Mouse (Mus musculus) midbrain, embryonic 16.5 days (tissue): Measurements from ENCODE around the gene Sh3pxd2a. TPM values are rescaled to one million over a fixed set of nuclear protein-coding genes. Genes with fewer than 3 reads are reported as not detected.

Experiments
- ATAC-seq: fragments of 200-750 bp; cut with Nextera tagmentation; 2 replicates; pipeline ENCODE4 v1.8.0; 2017; ENCODE audit warnings: moderate TSS enrichment
- H3K27ac ChIP-seq: fragments of 300-500 bp; sonication (generic); 2 replicates; pipeline ENCODE4 v1.5.1; 2014; ENCODE audit warnings: mild to moderate bottlenecking, low read length, mixed read lengths
- H3K27me3 ChIP-seq: fragments of 300-500 bp; sonication (generic); 2 replicates; pipeline ENCODE4 v1.6.1; 2014; ENCODE audit warnings: low read depth, low read length, mixed read lengths; ENCODE audit not compliant: control insufficient read depth, insufficient read depth
- H3K36me3 ChIP-seq: fragments of 300-500 bp; sonication (generic); 2 replicates; pipeline ENCODE4 v1.6.1; 2014; ENCODE audit warnings: mild to moderate bottlenecking, low read length, moderate library complexity, mixed read lengths; ENCODE audit not compliant: control insufficient read depth, insufficient read depth
- H3K4me1 ChIP-seq: fragments of 300-500 bp; sonication (generic); 2 replicates; pipeline ENCODE4 v1.6.1; 2014; ENCODE audit warnings: mild to moderate bottlenecking, low read length, mixed read lengths; ENCODE audit not compliant: control insufficient read depth, insufficient read depth
- H3K4me2 ChIP-seq: fragments of 300-500 bp; sonication (generic); 2 replicates; pipeline ENCODE4 v1.6.1; 2014; ENCODE audit warnings: mild to moderate bottlenecking, low read length, mixed read lengths
- H3K4me3 ChIP-seq: fragments of 300-500 bp; sonication (generic); 2 replicates; pipeline ENCODE4 v1.5.1; 2014; ENCODE audit warnings: low read depth, mild to moderate bottlenecking, low read length, moderate library complexity, mixed read lengths
- H3K9ac ChIP-seq: fragments of 300-500 bp; sonication (generic); 2 replicates; pipeline ENCODE4 v1.6.1; 2014; ENCODE audit warnings: low read depth, low read length, mixed read lengths
- H3K9me3 ChIP-seq: fragments of 300-500 bp; sonication (generic); replicated peaks from 2 replicates; pipeline ENCODE4 v1.6.1; 2014; ENCODE audit warnings: mild to moderate bottlenecking, low read length, mixed read lengths; ENCODE audit not compliant: control insufficient read depth, poor library complexity, severe bottlenecking
- WGBS: fragments of 180-500 bp; shearing (Covaris S2); extraction: QIAGEN DNeasy Blood & Tissue Kit; methylation state at CpG from one replicate; pipeline ENCODE4 v1.1.7; 2014; 5-methylcytosine and 5-hydroxymethylcytosine counted together
- polyA plus RNA-seq: library from polyadenylated mRNA; unstranded; fragments of >200 nt; fragmentation: Nextera tagmentation; extraction: Ambion mirVana; gene quantifications from 2 replicates; pipeline ENCODE4 v1.2.1, GENCODE M21; 2015

Sh3pxd2a gene
- polyA plus RNA-seq, 1 experiment from 2014 or later, result 1.5 TPM

DNA sequence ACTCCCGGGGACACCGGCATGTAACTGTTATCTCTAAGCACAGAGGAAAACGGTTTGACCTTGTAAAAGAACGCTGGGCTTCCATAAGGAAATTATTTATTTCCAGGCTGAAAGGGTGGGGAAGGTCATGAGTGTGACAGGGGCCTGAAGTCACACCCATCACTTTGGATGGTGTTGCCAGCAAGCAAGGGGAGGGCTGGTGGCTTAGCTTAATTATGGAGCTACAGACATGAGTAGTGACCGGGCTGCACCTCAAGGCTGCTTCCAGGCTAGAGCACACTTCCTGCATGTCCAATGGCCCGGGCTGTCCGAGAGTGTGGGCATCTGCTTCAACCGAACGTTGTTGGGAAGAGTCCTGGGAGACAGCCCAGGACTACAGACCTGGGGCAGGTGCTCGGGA, 78.2 kb downstream of the Sh3pxd2a start:
- ATAC-seq, result no peak
- no peak overlapping the region for H3K4me2 ChIP-seq
- no peak overlapping the region for H3K4me3 ChIP-seq
- H3K4me1 ChIP-seq, result no peaks in the 10 kb centered on the region
- no peak overlapping the region for H3K27ac ChIP-seq
- no peaks in the 10 kb centered on the region for H3K27me3 ChIP-seq
- no peak overlapping the region for H3K9ac ChIP-seq
- no peaks in the 10 kb centered on the region for H3K36me3 ChIP-seq
- 92% methylated on average over 10 of the region's 10 CpGs for WGBS
- H3K9me3 ChIP-seq, result no peaks in the 10 kb centered on the region

DNA sequence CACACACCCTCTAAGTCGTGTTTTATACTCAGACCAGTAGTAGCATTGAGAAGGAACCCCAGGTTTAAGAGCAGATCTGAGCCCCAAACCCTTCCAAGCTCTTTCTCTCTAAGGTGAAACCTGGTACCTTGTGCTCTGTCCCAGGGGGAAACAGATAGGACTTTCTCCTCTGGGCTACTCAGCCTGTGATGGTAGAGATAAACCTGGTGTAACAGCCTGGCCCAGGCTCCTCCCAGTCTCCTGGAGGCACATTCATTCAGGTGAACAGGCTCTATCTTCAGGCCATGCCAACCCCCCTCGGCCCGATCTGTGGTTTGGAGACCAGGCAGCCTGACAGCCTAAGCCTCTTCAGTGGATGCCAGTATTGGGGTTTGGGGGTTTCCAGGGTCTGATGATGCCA, 79.6 kb downstream of the Sh3pxd2a start:
- no peak overlapping the region for H3K9ac ChIP-seq
- H3K4me3 ChIP-seq, result no peak overlapping the region
- no peaks in the 10 kb centered on the region for H3K27me3 ChIP-seq
- no peak overlapping the region for H3K4me2 ChIP-seq
- no peak overlapping the region for H3K27ac ChIP-seq
- 93% methylated on average over 3 of the region's 3 CpGs for WGBS
- no peaks in the 10 kb centered on the region for H3K36me3 ChIP-seq
- H3K9me3 ChIP-seq, result no peaks in the 10 kb centered on the region
- no peak for ATAC-seq
- H3K4me1 ChIP-seq, result no peaks in the 10 kb centered on the region

DNA sequence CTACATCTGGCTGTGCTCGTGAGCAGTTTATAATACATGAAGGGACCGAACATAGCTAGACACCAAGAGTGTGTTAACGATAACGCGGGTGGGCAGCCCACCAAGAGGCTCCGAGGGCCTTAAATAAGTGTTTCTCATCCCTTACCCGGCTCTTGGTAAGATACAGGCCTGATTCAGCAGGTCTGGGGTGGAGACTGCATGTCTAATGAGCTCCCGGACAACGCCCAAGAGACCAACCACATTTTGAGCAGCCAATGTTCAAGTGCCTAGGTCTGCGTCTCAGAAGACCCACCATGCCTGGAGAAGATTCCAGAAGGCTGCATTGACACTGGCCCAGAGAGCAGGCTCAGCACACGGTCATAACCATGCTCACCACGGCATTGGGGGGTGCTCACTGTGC, 80.2 kb downstream of the Sh3pxd2a start:
- no peak for ATAC-seq
- H3K4me3 ChIP-seq, result no peak overlapping the region
- H3K9me3 ChIP-seq, result no peaks in the 10 kb centered on the region
- WGBS, result 88% methylated on average over 12 of the region's 12 CpGs
- H3K9ac ChIP-seq, result no peak overlapping the region
- H3K27ac ChIP-seq, result no peak overlapping the region
- no peaks in the 10 kb centered on the region for H3K36me3 ChIP-seq
- H3K4me2 ChIP-seq, result no peak overlapping the region
- no peaks in the 10 kb centered on the region for H3K27me3 ChIP-seq
- no peaks in the 10 kb centered on the region for H3K4me1 ChIP-seq

DNA sequence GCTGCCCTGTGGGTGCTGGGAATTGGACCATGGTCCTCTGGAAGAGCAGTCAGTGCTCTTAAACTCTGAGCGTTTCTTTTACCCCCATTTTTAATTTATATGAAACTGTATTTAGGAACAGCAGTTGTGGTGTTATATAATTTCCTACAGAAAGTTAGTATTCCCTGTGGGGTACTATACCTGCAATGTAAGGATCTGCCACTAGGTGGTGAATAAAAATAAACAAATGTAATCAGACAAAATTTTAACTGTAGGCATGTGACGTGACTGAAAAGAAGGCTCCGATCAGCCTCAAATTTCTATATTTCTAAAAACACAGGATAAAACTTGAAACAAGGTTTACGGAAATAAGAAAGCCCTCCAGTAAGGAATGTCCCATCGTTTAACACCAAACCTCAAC, 81.9 kb downstream of the Sh3pxd2a start:
- Histone ChIP-seq H3K4me1 (no peaks in the 10 kb centered on the region), H3K9me3 (no peaks in the 10 kb centered on the region), H3K9ac (no peak overlapping the region), H3K36me3 (no peaks in the 10 kb centered on the region), H3K4me2 (no peak overlapping the region), H3K27ac (no peak overlapping the region), H3K27me3 (no peaks in the 10 kb centered on the region), H3K4me3 (no peak overlapping the region)
- ATAC-seq, result no peak
- WGBS, result 84% methylated on average over 5 of the region's 5 CpGs

DNA sequence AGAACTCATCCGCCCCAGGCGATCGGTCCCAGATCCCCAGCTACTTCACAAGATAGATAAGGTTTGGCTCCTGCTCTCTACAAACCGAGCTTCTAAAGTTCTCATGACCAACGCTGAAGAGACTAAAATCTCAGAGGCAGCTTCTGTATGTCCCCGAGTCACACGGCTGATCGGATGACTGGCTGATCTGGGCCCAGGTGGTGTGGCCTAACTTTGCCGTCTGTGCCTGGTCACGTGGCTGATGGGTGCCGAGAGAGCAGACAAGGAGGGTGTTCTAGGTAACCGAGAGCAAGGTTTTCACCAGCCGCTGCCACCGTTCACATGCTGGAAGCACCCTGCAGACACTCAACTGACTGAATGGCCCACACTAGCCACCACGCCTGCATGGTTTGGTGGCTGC, 83.2 kb downstream of the Sh3pxd2a start:
- ATAC-seq, result no peak
- Histone ChIP-seq H3K4me3 (no peak overlapping the region), H3K27me3 (no peaks in the 10 kb centered on the region), H3K4me1 (no peaks in the 10 kb centered on the region), H3K36me3 (no peaks in the 10 kb centered on the region), H3K9ac (no peak overlapping the region), H3K9me3 (no peaks in the 10 kb centered on the region), H3K4me2 (no peak overlapping the region), H3K27ac (no peak overlapping the region)
- WGBS, result 91% methylated on average over 15 of the region's 15 CpGs

DNA sequence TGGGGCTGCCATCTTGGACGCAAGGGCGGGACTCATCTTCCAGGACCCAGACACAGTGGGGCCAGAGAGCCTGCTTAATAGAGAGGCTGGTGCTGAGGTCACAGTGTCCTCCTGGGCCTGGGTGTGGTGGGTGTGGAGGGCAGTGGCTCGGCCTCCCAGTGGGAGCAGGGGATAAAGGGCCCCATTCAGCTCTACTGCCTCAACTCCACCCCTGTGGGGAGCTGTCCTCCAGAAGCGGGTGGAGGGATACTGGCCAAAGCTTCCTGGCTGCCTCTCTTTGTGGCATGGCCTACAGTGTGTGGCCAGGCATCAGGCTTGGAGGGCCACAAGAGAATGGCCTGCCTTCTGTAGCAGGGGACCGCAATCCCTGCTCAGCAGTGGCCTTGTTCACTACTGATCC, 85.1 kb downstream of the Sh3pxd2a start:
- H3K27me3 ChIP-seq, result no peaks in the 10 kb centered on the region
- no peaks in the 10 kb centered on the region for H3K4me1 ChIP-seq
- H3K9ac ChIP-seq, result no peak overlapping the region
- WGBS, result 73% methylated on average over 5 of the region's 5 CpGs
- no peaks in the 10 kb centered on the region for H3K36me3 ChIP-seq
- no peaks in the 10 kb centered on the region for H3K9me3 ChIP-seq
- H3K27ac ChIP-seq, result no peak overlapping the region
- H3K4me3 ChIP-seq, result no peak overlapping the region
- no peak for ATAC-seq
- no peak overlapping the region for H3K4me2 ChIP-seq

DNA sequence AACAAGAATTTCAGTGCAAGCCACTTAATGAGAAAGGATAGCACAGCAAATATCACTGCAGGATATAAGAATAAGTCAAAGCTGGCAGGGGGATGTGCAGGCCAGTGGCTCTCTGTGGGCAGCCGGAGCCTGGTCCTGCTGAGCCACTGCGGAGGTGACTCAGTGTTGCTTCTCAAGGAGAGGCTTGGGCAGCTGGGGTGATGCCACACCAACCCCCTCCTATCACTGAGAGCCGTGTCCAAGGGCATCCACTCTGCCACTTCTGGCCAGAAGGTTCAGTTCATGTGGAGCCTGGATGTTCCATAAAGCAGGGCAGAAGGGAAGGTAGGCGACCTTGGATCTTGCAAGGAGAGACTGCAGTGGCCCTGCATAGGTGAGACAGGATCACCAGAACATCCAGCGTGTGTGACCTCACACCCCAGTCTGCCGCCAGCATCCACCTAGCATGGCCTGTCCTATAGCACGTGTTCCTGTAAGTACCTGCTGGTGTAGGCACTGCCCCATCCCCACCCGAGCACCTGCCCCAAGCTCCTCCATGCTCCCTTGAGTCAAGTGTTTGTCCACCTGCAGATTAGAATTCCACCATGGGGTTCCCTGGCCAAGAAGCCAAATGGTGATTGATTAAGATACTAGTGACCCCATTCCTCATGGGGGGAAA, 89.2 kb downstream of the Sh3pxd2a start:
- Histone ChIP-seq H3K9ac (no peak overlapping the region), H3K9me3 (no peaks in the 10 kb centered on the region), H3K36me3 (no peaks in the 10 kb centered on the region), H3K4me1 (no peaks in the 10 kb centered on the region), H3K4me2 (no peak overlapping the region), H3K27me3 (no peaks in the 10 kb centered on the region), H3K27ac (no peak overlapping the region), H3K4me3 (no peak overlapping the region)
- WGBS, result 96% methylated on average over 8 of the region's 8 CpGs
- no peak for ATAC-seq

DNA sequence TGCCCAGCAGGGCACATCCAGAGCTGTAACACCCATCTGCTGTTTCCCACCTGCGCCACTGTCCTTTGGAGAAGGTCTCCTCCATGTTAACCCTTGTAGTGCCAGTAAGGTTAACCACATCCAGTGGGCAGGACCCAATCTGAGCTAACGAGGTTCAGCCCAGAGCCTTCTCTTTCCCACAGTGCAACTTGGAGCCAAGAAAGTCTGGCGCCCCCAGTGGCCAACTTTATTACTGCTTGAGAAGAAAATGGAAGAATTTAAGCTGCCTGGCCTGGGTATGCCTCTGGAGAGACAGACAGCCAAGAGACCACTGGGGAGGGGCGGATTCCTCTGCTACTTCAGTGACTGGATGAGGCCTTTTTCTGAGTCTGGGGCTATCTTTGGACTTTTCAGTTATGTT, 89.8 kb downstream of the Sh3pxd2a start:
- Histone ChIP-seq H3K4me3 (no peak overlapping the region), H3K36me3 (no peaks in the 10 kb centered on the region), H3K9ac (no peak overlapping the region), H3K4me1 (no peaks in the 10 kb centered on the region), H3K4me2 (no peak overlapping the region), H3K9me3 (no peaks in the 10 kb centered on the region), H3K27me3 (no peaks in the 10 kb centered on the region), H3K27ac (no peak overlapping the region)
- 0 out of 2 replicates have a peak, but pooled peaks have one; percentile 36 for ATAC-seq
- WGBS, result 41% methylated on average over 4 of the region's 4 CpGs

DNA sequence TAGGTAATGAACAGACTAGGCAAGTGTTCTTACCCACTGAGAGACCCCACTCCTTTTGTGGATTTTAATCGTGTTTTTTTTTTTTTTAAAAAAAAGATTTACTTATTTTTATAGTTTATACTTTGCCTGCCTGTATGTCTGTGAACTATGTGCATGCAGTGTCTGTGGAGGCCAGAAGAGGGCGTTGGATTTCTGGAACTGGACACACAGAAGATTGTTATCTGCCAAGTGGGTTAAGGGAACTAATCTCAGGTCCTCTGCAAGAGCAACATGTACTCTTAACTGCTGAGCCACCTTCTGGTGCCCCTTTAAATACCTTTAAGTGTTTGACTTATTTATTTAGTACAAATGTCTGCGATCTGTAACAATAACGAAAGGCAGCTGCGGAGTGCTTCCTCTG, 92.2 kb downstream of the Sh3pxd2a start:
- WGBS, result 75% methylated on average over 5 of the region's 5 CpGs

More for the DNA sequence above, 92.2 kb downstream of the Sh3pxd2a start:
- no peaks in the 10 kb centered on the region for H3K4me1 ChIP-seq
- H3K36me3 ChIP-seq, result no peaks in the 10 kb centered on the region
- H3K27ac ChIP-seq, result no peak overlapping the region
- H3K9me3 ChIP-seq, result no peaks in the 10 kb centered on the region
- no peaks in the 10 kb centered on the region for H3K27me3 ChIP-seq
- no peak overlapping the region for H3K4me3 ChIP-seq
- ATAC-seq, result no peak
- no peak overlapping the region for H3K4me2 ChIP-seq
- H3K9ac ChIP-seq, result no peak overlapping the region
